Mouse (Mus musculus) activated CD4-positive, CD25-positive, alpha-beta regulatory T cell, adult 4 months (primary cell): ENCODE measurements around the gene Nr4a1. TPM values are rescaled to one million over a fixed set of nuclear protein-coding genes. Genes with fewer than 3 reads are reported as not detected.

ENCODE experiments used
- ATAC-seq: one replicate; pipeline ENCODE4 v1.8.0; 2017
- polyA plus RNA-seq, 2 experiments: library from polyadenylated mRNA; unstranded; fragments of 100-300 nt; shearing (Covaris generic); gene quantifications; one replicate each; pipeline ENCODE4 v1.2.1; 2017

Nr4a1 gene
- polyA plus RNA-seq, 2 experiments from 2014 or later, result 37.5 to 92.8 TPM

GRCm38 (mm10) chr15:101290354-101290753, 36.3 kb downstream of the Nr4a1 start:
- ATAC-seq, result no peak

GRCm38 (mm10) chr15:101292012-101292411, 37.9 kb downstream of the Nr4a1 start:
- ATAC-seq, result no peak

GRCm38 (mm10) chr15:101293025-101293621, 39.1 kb downstream of the Nr4a1 start, which contains the start of gene 6030408B16Rik:
TSS of gene 6030408B16Rik (plus strand) at chr15:101293212.
- ATAC-seq, result no peak

- ATAC-seq, result no peak
Observed at GRCm38 (mm10) chr15:101294028-101294894, 40.2 kb downstream of the Nr4a1 start.

GRCm38 (mm10) chr15:101295106-101295505, 41.0 kb downstream of the Nr4a1 start:
- ATAC-seq, result no peak

GRCm38 (mm10) chr15:101295616-101296015, 41.5 kb downstream of the Nr4a1 start:
- ATAC-seq, result no peak

GRCm38 (mm10) chr15:101296091-101296490, 42.0 kb downstream of the Nr4a1 start:
- no peak for ATAC-seq

- no peak for ATAC-seq
Observed at GRCm38 (mm10) chr15:101297988-101298387, 43.9 kb downstream of the Nr4a1 start.

- no peak for ATAC-seq
Observed at GRCm38 (mm10) chr15:101298550-101298949, 44.5 kb downstream of the Nr4a1 start.

GRCm38 (mm10) chr15:101299480-101299960, 45.5 kb downstream of the Nr4a1 start:
- ATAC-seq, result no peak

- no peak for ATAC-seq
Observed at GRCm38 (mm10) chr15:101300128-101300527, 46.1 kb downstream of the Nr4a1 start.

- ATAC-seq, result no peak
Observed at GRCm38 (mm10) chr15:101302201-101302600, 48.1 kb downstream of the Nr4a1 start.

- ATAC-seq, result no peak
Observed at GRCm38 (mm10) chr15:101303830-101304229, 49.8 kb downstream of the Nr4a1 start.

- no peak for ATAC-seq
Observed at GRCm38 (mm10) chr15:101306459-101306858, 52.4 kb downstream of the Nr4a1 start.

- ATAC-seq, result no peak
Observed at GRCm38 (mm10) chr15:101308440-101309348, 54.6 kb downstream of the Nr4a1 start.

- ATAC-seq, result no peak
Observed at GRCm38 (mm10) chr15:101309493-101309892, 55.4 kb downstream of the Nr4a1 start.

GRCm38 (mm10) chr15:101311087-101311770, 57.2 kb downstream of the Nr4a1 start:
- no peak for ATAC-seq

- no peak for ATAC-seq
Observed at GRCm38 (mm10) chr15:101312006-101312405, 57.9 kb downstream of the Nr4a1 start.

GRCm38 (mm10) chr15:101315378-101315777, 61.3 kb downstream of the Nr4a1 start:
- no peak for ATAC-seq

- peak; percentile 90 for ATAC-seq
Observed at GRCm38 (mm10) chr15:101315832-101316231, 61.8 kb downstream of the Nr4a1 start.

GRCm38 (mm10) chr15:101316279-101316912, 62.3 kb downstream of the Nr4a1 start:
- ATAC-seq, result no peak
